Comparison of ENCODE assay signal across 8 mouse cellular contexts in genomic region chr3:55242422-55243055, GRCm38 (mm10). TPM values are rescaled to one million over a fixed set of nuclear protein-coding genes. Genes with fewer than 3 reads are reported as not detected.
DNase-seq lines count a peak whose midpoint lies in the region; ATAC-seq and TF ChIP-seq lines count a peak whose summit lies in the region.

No protein-coding gene starts in this region.

- H3K36me3 ChIP-seq in hindbrain, embryonic 11.5 days (ENCODE audit: control insufficient read depth, insufficient read depth, low read length) = no peaks in the 10 kb centered on the region
- no peaks in the 10 kb centered on the region for H3K36me3 ChIP-seq in lung, postnatal 0 days (ENCODE audit: insufficient read depth, low read length)

- H3K9ac ChIP-seq in hindbrain, embryonic 11.5 days (ENCODE audit: low read depth, low read length) = peak overlapping the region; percentile 97
- H3K9ac ChIP-seq in lung, postnatal 0 days (replicated peaks; ENCODE audit: low read depth) = no peak overlapping the region

- under 1% methylated on average over 42 of the region's 45 CpGs for WGBS in hindbrain, embryonic 11.5 days
- under 1% methylated on average over 30 of the region's 45 CpGs for WGBS in lung, postnatal 0 days

- no peaks in the 10 kb centered on the region for H3K9me3 ChIP-seq in hindbrain, embryonic 11.5 days (ENCODE audit: control insufficient read depth, low read length)
- H3K9me3 ChIP-seq in lung, postnatal 0 days (ENCODE audit: low read length) = no peaks in the 10 kb centered on the region

- TF ChIP-seq CTCF in lung, postnatal 0 days (IDR thresholded peaks at IDR 0.05) = peak; percentile 54

- H3K27me3 ChIP-seq in hindbrain, embryonic 11.5 days (ENCODE audit: control insufficient read depth, insufficient read depth, low read length) = no peaks in the 10 kb centered on the region
- H3K27me3 ChIP-seq in lung, postnatal 0 days (replicated peaks; ENCODE audit: insufficient read depth, low read length) = 0 out of 2 replicates have a peak, but pooled peaks cover 5% of the 10 kb centered on the region

- H3K27ac ChIP-seq in hindbrain, embryonic 11.5 days (ENCODE audit: low read depth, low read length) = peak overlapping the region; percentile 93
- H3K27ac ChIP-seq in lung, postnatal 0 days (ENCODE audit: low read length) = no peak overlapping the region

- H3K4me3 ChIP-seq in hindbrain, embryonic 11.5 days (ENCODE audit: low read depth, low read length) = peak overlapping the region; percentile 79
- peak overlapping the region; percentile 33 for H3K4me3 ChIP-seq in lung, postnatal 0 days (ENCODE audit: low read depth, low read length)

- H3K4me1 ChIP-seq in hindbrain, embryonic 11.5 days (replicated peaks; ENCODE audit: control insufficient read depth, insufficient read depth, low read length) = no peaks in the 10 kb centered on the region
- no peaks in the 10 kb centered on the region for H3K4me1 ChIP-seq in lung, postnatal 0 days (ENCODE audit: insufficient read depth, low read depth, low read length)

- peak; percentile 92 for DNase-seq in MN1 (ENCODE audit: low spot score)
- DNase-seq in cerebellum, postnatal 14 days = peak; percentile 81 to 86
- DNase-seq in frontal cortex, postnatal 14 days (ENCODE audit: low spot score in 2 of 2) = peak; percentile 80 to 85
- peak; percentile 90 for DNase-seq in hindbrain, embryonic 11.5 days (ENCODE audit: low spot score)
- peak; percentile 77 to 85 for DNase-seq in layer of hippocampus, postnatal 14 days (ENCODE audit: low spot score in 2 of 2)
- DNase-seq in lung, postnatal 0 days (ENCODE audit: low spot score) = peak; percentile 80
- peak; percentile 85 to 90 for DNase-seq in right cerebral cortex, adult 2 months (ENCODE audit: low spot score in 2 of 2)
- no peak for DNase-seq in c-Kit-positive CD71-positive TER-119-positive erythroid progenitor cells, embryonic 14.5 days (ENCODE audit: low spot score)

- ATAC-seq in hindbrain, embryonic 11.5 days (ENCODE audit: low FRiP score) = peak; percentile 97
- ATAC-seq in lung, postnatal 0 days = peak; percentile 84

- H3K4me2 ChIP-seq in hindbrain, embryonic 11.5 days (replicated peaks; ENCODE audit: low read depth, low read length) = peak overlapping the region; percentile 76
- H3K4me2 ChIP-seq in lung, postnatal 0 days (replicated peaks; ENCODE audit: low read depth, low read length) = peak overlapping the region; percentile 65

- no peak for TF ChIP-seq EP300 in lung, postnatal 0 days (IDR thresholded peaks at IDR 0.05)

RNA-seq across cellular contexts. Expression of gene Dclk1, which starts 0.4 kb away (rescaled TPM):
- polyA plus RNA-seq in hindbrain, embryonic 11.5 days (2014; fragmentation: Nextera tagmentation; extraction: Ambion mirVana) = 76.6 and 94.8 TPM in 2 replicates
- 100 to 1,000 TPM; 580 to 665 TPM for total RNA-seq in layer of hippocampus, postnatal 14 days (2021)
- polyA plus RNA-seq in lung, postnatal 0 days (2015; fragmentation: Nextera tagmentation; extraction: Ambion mirVana) = 3.1 and 4.0 TPM in 2 replicates

Comparison
In these comparisons a context has a peak if more than half of its experiments do, and no peak if none do; other contexts are left out.
1. RNA of gene Dclk1, which starts 0.4 kb away (polyA plus RNA-seq): 76.6 to 94.8 TPM in hindbrain, embryonic 11.5 days; 3.1 to 4.0 TPM in lung, postnatal 0 days; every median in the first group is over 10 times any median in the second.